Mouse (Mus musculus): Measurements from ENCODE around the gene Snrnp35. TPM values are rescaled to one million over a fixed set of nuclear protein-coding genes. Genes with fewer than 3 reads are reported as not detected.

Gene Snrnp35
- total and polyA plus RNA-seq, 3 experiments, result 10.1 to 26.6 (median 10.2) TPM

- Histone ChIP-seq H3K4me3 (ENCODE audit: low read depth, low read length) (peak overlapping the region; percentile 79), H3K4me1 (ENCODE audit: insufficient read depth, low read depth, low read length) (peaks cover 40% of the 10 kb centered on the region), H3K36me3 (replicated peaks) (peaks cover 28% of the 10 kb centered on the region), H3K9me3 (replicated peaks) (no peaks in the 10 kb centered on the region), H3K27me3 (ENCODE audit: insufficient read depth, low read length) (no peaks in the 10 kb centered on the region)
- no peak for DNase-seq (ENCODE audit: low spot score)
- ATAC-seq (ENCODE audit: extremely low read depth, insufficient number of reproducible peaks, low FRiP score, poor library complexity, severe bottlenecking), result no peak
- TF ChIP-seq TAL1 (conservative IDR thresholded peaks at IDR 0.05; ENCODE audit: low read depth, low read length) (no peak), POLR2AphosphoS5 (IDR thresholded peaks at IDR 0.05; ENCODE audit: insufficient replicate concordance, low read depth, low read length) (no peak), CTCF (IDR thresholded peaks at IDR 0.05; ENCODE audit: low read depth, low read length) (no peak), GATA2 (IDR thresholded peaks at IDR 0.05; ENCODE audit: borderline replicate concordance, low read depth, low read length) (no peak)
Observed at GRCm38 (mm10) chr5:124482436-124482965, 433 bp upstream of the Snrnp35 start.

- H3K27me3 ChIP-seq (ENCODE audit: insufficient read depth, low read length), result no peaks in the 10 kb centered on the region
- no peak for TF ChIP-seq TAL1 (conservative IDR thresholded peaks at IDR 0.05; ENCODE audit: low read depth, low read length)
- TF ChIP-seq CTCF (IDR thresholded peaks at IDR 0.05; ENCODE audit: low read depth, low read length), result no peak
- H3K4me3 ChIP-seq (ENCODE audit: low read depth, low read length), result peak overlapping the region; percentile 79
- no peaks in the 10 kb centered on the region for H3K9me3 ChIP-seq (replicated peaks)
- peaks cover 29% of the 10 kb centered on the region for H3K4me1 ChIP-seq (ENCODE audit: insufficient read depth, low read depth, low read length)
- peaks cover 38% of the 10 kb centered on the region for H3K36me3 ChIP-seq (replicated peaks)
- ATAC-seq (ENCODE audit: extremely low read depth, insufficient number of reproducible peaks, low FRiP score, poor library complexity, severe bottlenecking) (no peak), DNase-seq (ENCODE audit: low spot score) (no peak)
Observed at GRCm38 (mm10) chr5:124483655-124484396, 892 bp downstream of the Snrnp35 start.

GRCm38 (mm10) chr5:124485654-124486053 lies 2.7 kb downstream of the Snrnp35 start:
- Histone ChIP-seq H3K27me3 (ENCODE audit: insufficient read depth, low read length) (no peaks in the 10 kb centered on the region), H3K36me3 (replicated peaks) (peaks cover 55% of the 10 kb centered on the region), H3K4me1 (ENCODE audit: insufficient read depth, low read depth, low read length) (peaks cover 19% of the 10 kb centered on the region), H3K9me3 (replicated peaks) (no peaks in the 10 kb centered on the region), H3K4me3 (ENCODE audit: low read depth, low read length) (no peak overlapping the region)
- ATAC-seq (ENCODE audit: extremely low read depth, insufficient number of reproducible peaks, low FRiP score, poor library complexity, severe bottlenecking), result no peak
- TF ChIP-seq POLR2AphosphoS5 (IDR thresholded peaks at IDR 0.05; ENCODE audit: insufficient replicate concordance, low read depth, low read length) (no peak), CTCF (IDR thresholded peaks at IDR 0.05; ENCODE audit: low read depth, low read length) (no peak), GATA1 (IDR thresholded peaks at IDR 0.05; ENCODE audit: borderline replicate concordance, low read length) (no peak), GATA2 (IDR thresholded peaks at IDR 0.05; ENCODE audit: borderline replicate concordance, low read depth, low read length) (no peak), TAL1 (conservative IDR thresholded peaks at IDR 0.05; ENCODE audit: low read depth, low read length) (no peak)
- DNase-seq (ENCODE audit: low spot score), result no peak

GRCm38 (mm10) chr5:124488885-124489284 lies 6.0 kb downstream of the Snrnp35 start:
- DNase-seq (ENCODE audit: low spot score) (no peak), ATAC-seq (ENCODE audit: extremely low read depth, insufficient number of reproducible peaks, low FRiP score, poor library complexity, severe bottlenecking) (no peak)
- no peaks in the 10 kb centered on the region for H3K9me3 ChIP-seq (replicated peaks)
- TF ChIP-seq CTCF (IDR thresholded peaks at IDR 0.05; ENCODE audit: low read depth, low read length) (no peak), GATA2 (IDR thresholded peaks at IDR 0.05; ENCODE audit: borderline replicate concordance, low read depth, low read length) (no peak), TAL1 (conservative IDR thresholded peaks at IDR 0.05; ENCODE audit: low read depth, low read length) (no peak), GATA1 (IDR thresholded peaks at IDR 0.05; ENCODE audit: borderline replicate concordance, low read length) (no peak), POLR2AphosphoS5 (IDR thresholded peaks at IDR 0.05; ENCODE audit: insufficient replicate concordance, low read depth, low read length) (no peak)
- H3K4me3 ChIP-seq (ENCODE audit: low read depth, low read length), result no peak overlapping the region
- peaks cover 86% of the 10 kb centered on the region for H3K36me3 ChIP-seq (replicated peaks)
- H3K27me3 ChIP-seq (ENCODE audit: insufficient read depth, low read length), result no peaks in the 10 kb centered on the region
- peaks cover 11% of the 10 kb centered on the region for H3K4me1 ChIP-seq (ENCODE audit: insufficient read depth, low read depth, low read length)

GRCm38 (mm10) chr5:124491732-124492131 lies 8.8 kb downstream of the Snrnp35 start:
- Histone ChIP-seq H3K4me3 (ENCODE audit: low read depth, low read length) (no peak overlapping the region), H3K9me3 (replicated peaks) (no peaks in the 10 kb centered on the region), H3K27me3 (ENCODE audit: insufficient read depth, low read length) (no peaks in the 10 kb centered on the region), H3K36me3 (replicated peaks) (peaks cover 73% of the 10 kb centered on the region), H3K4me1 (ENCODE audit: insufficient read depth, low read depth, low read length) (peaks cover 4% of the 10 kb centered on the region)
- ATAC-seq (ENCODE audit: extremely low read depth, insufficient number of reproducible peaks, low FRiP score, poor library complexity, severe bottlenecking) (no peak), DNase-seq (ENCODE audit: low spot score) (no peak)
- TF ChIP-seq CTCF (IDR thresholded peaks at IDR 0.05; ENCODE audit: low read depth, low read length) (no peak), TAL1 (conservative IDR thresholded peaks at IDR 0.05; ENCODE audit: low read depth, low read length) (no peak), GATA2 (IDR thresholded peaks at IDR 0.05; ENCODE audit: borderline replicate concordance, low read depth, low read length) (no peak), POLR2AphosphoS5 (IDR thresholded peaks at IDR 0.05; ENCODE audit: insufficient replicate concordance, low read depth, low read length) (no peak), GATA1 (IDR thresholded peaks at IDR 0.05; ENCODE audit: borderline replicate concordance, low read length) (no peak)

GRCm38 (mm10) chr5:124492618-124493017 lies 9.7 kb downstream of the Snrnp35 start:
- H3K36me3 ChIP-seq (replicated peaks), result peaks cover 68% of the 10 kb centered on the region
- no peaks in the 10 kb centered on the region for H3K27me3 ChIP-seq (ENCODE audit: insufficient read depth, low read length)
- no peak for ATAC-seq (ENCODE audit: extremely low read depth, insufficient number of reproducible peaks, low FRiP score, poor library complexity, severe bottlenecking)
- no peaks in the 10 kb centered on the region for H3K9me3 ChIP-seq (replicated peaks)
- peaks cover 13% of the 10 kb centered on the region for H3K4me1 ChIP-seq (ENCODE audit: insufficient read depth, low read depth, low read length)
- no peak for DNase-seq (ENCODE audit: low spot score)
- no peak overlapping the region for H3K4me3 ChIP-seq (ENCODE audit: low read depth, low read length)
- TF ChIP-seq TAL1 (conservative IDR thresholded peaks at IDR 0.05; ENCODE audit: low read depth, low read length), result no peak
- no peak for TF ChIP-seq GATA2 (IDR thresholded peaks at IDR 0.05; ENCODE audit: borderline replicate concordance, low read depth, low read length)

All from G1E (cell line).